Mouse (Mus musculus): ENCODE data around the gene Nol4l. TPM values are rescaled to one million over a fixed set of nuclear protein-coding genes. Genes with fewer than 3 reads are reported as not detected.
A peak's percentile ranks its signal among the peaks of the same experiment; 100 is the strongest.

Nol4l gene
- polyA plus RNA-seq, 1 experiment from 2014 or later = 11.3 TPM

GRCm38 (mm10) chr2:153446017-153446408 lies 83.8 kb downstream of the Nol4l start:
- Histone ChIP-seq H3K9me3 (no peaks in the 10 kb centered on the region), H3K36me3 (no peaks in the 10 kb centered on the region), H3K27ac (peak overlapping the region; percentile 97), H3K4me3 (peak overlapping the region; percentile 97), H3K9ac (peak overlapping the region; percentile 73), H3K27me3 (no peaks in the 10 kb centered on the region), H3K4me1 (peaks cover 32% of the 10 kb centered on the region), H3K4me2 (peak overlapping the region; percentile 98)
- 1% methylated on average over 8 of the region's 8 CpGs for WGBS
- ATAC-seq (ENCODE audit: borderline replicate concordance, extremely low read depth, low FRiP score, low TSS enrichment) = no peak

- WGBS = under 1% methylated on average over 59 of the region's 59 CpGs
- H3K4me2 ChIP-seq = peak overlapping the region; percentile 98
- H3K9ac ChIP-seq = peak overlapping the region; percentile 73
- H3K4me1 ChIP-seq = peaks cover 38% of the 10 kb centered on the region
- no peaks in the 10 kb centered on the region for H3K9me3 ChIP-seq
- peak overlapping the region; percentile 97 for H3K27ac ChIP-seq
- no peaks in the 10 kb centered on the region for H3K36me3 ChIP-seq
- ATAC-seq (ENCODE audit: borderline replicate concordance, extremely low read depth, low FRiP score, low TSS enrichment) = peak; percentile 47
- H3K27me3 ChIP-seq = no peaks in the 10 kb centered on the region
- H3K4me3 ChIP-seq = peak overlapping the region; percentile 97
Observed at GRCm38 (mm10) chr2:153445137-153446016, 84.4 kb downstream of the Nol4l start.

GRCm38 (mm10) chr2:153444254-153445136 lies 85.3 kb downstream of the Nol4l start:
- H3K9ac ChIP-seq = peak overlapping the region; percentile 90
- H3K27ac ChIP-seq = peak overlapping the region; percentile 97
- no peaks in the 10 kb centered on the region for H3K27me3 ChIP-seq
- H3K4me2 ChIP-seq = peak overlapping the region; percentile 98
- WGBS = under 1% methylated on average over 42 of the region's 64 CpGs
- H3K36me3 ChIP-seq = no peaks in the 10 kb centered on the region
- H3K4me3 ChIP-seq = peak overlapping the region; percentile 97
- no peaks in the 10 kb centered on the region for H3K9me3 ChIP-seq
- H3K4me1 ChIP-seq = peaks cover 43% of the 10 kb centered on the region
- ATAC-seq (ENCODE audit: borderline replicate concordance, extremely low read depth, low FRiP score, low TSS enrichment) = peak; percentile 68

- Histone ChIP-seq H3K9ac (peak overlapping the region; percentile 90), H3K4me3 (peak overlapping the region; percentile 97), H3K36me3 (no peaks in the 10 kb centered on the region), H3K4me1 (peaks cover 50% of the 10 kb centered on the region), H3K27me3 (no peaks in the 10 kb centered on the region), H3K4me2 (peak overlapping the region; percentile 98), H3K27ac (peak overlapping the region; percentile 97), H3K9me3 (no peaks in the 10 kb centered on the region)
- ATAC-seq (ENCODE audit: borderline replicate concordance, extremely low read depth, low FRiP score, low TSS enrichment) = peak; percentile 36
- WGBS = under 1% methylated on average over 59 of the region's 59 CpGs
Observed at GRCm38 (mm10) chr2:153443434-153444240, 86.1 kb downstream of the Nol4l start.

- Histone ChIP-seq H3K27ac (peak overlapping the region; percentile 97), H3K9ac (peak overlapping the region; percentile 90), H3K4me2 (peak overlapping the region; percentile 98), H3K36me3 (no peaks in the 10 kb centered on the region), H3K27me3 (no peaks in the 10 kb centered on the region), H3K4me3 (peak overlapping the region; percentile 97), H3K4me1 (peaks cover 59% of the 10 kb centered on the region), H3K9me3 (no peaks in the 10 kb centered on the region)
- ATAC-seq (ENCODE audit: borderline replicate concordance, extremely low read depth, low FRiP score, low TSS enrichment) = no peak
- 14% methylated on average over 5 of the region's 5 CpGs for WGBS
Observed at GRCm38 (mm10) chr2:153442720-153443119, 87.1 kb downstream of the Nol4l start.

GRCm38 (mm10) chr2:153441228-153441627 lies 88.5 kb downstream of the Nol4l start:
- Histone ChIP-seq H3K27me3 (no peaks in the 10 kb centered on the region), H3K9me3 (no peaks in the 10 kb centered on the region), H3K4me2 (peak overlapping the region; percentile 98; the same call in 1 of the 2 replicates), H3K36me3 (no peaks in the 10 kb centered on the region), H3K4me3 (no peak overlapping the region), H3K27ac (peak overlapping the region; percentile 65), H3K9ac (no peak overlapping the region), H3K4me1 (peaks cover 69% of the 10 kb centered on the region)
- WGBS = 28% methylated on average over 3 of the region's 3 CpGs
- ATAC-seq (ENCODE audit: borderline replicate concordance, extremely low read depth, low FRiP score, low TSS enrichment) = no peak

GRCm38 (mm10) chr2:153440755-153441154 lies 89.0 kb downstream of the Nol4l start:
- Histone ChIP-seq H3K36me3 (no peaks in the 10 kb centered on the region), H3K4me2 (0 out of 2 replicates have a peak overlapping the region, but pooled peaks have one; percentile 98), H3K27ac (peak overlapping the region; percentile 65), H3K4me3 (no peak overlapping the region), H3K4me1 (peaks cover 70% of the 10 kb centered on the region), H3K27me3 (no peaks in the 10 kb centered on the region), H3K9ac (no peak overlapping the region), H3K9me3 (no peaks in the 10 kb centered on the region)
- ATAC-seq (ENCODE audit: borderline replicate concordance, extremely low read depth, low FRiP score, low TSS enrichment) = no peak
- WGBS = 43% methylated on average over 2 of the region's 2 CpGs

- Histone ChIP-seq H3K27me3 (no peaks in the 10 kb centered on the region), H3K4me2 (peak overlapping the region; percentile 45), H3K4me1 (peaks cover 93% of the 10 kb centered on the region), H3K36me3 (no peaks in the 10 kb centered on the region), H3K4me3 (no peak overlapping the region), H3K9ac (no peak overlapping the region), H3K9me3 (no peaks in the 10 kb centered on the region), H3K27ac (peak overlapping the region; percentile 97)
- WGBS = 8% methylated on average over 2 of the region's 2 CpGs
- ATAC-seq (ENCODE audit: borderline replicate concordance, extremely low read depth, low FRiP score, low TSS enrichment) = peak; percentile 37; the same call in 1 of the 2 replicates
Observed at GRCm38 (mm10) chr2:153437306-153437659, 92.5 kb downstream of the Nol4l start.

GRCm38 (mm10) chr2:153436641-153437305 lies 93.0 kb downstream of the Nol4l start:
- H3K4me3 ChIP-seq = no peak overlapping the region
- 8% methylated on average over 6 of the region's 6 CpGs for WGBS

GRCm38 (mm10) chr2:153434880-153435831 lies 94.6 kb downstream of the Nol4l start:
- H3K36me3 ChIP-seq = peaks cover 8% of the 10 kb centered on the region; the same call in 1 of the 2 replicates
- H3K4me3 ChIP-seq = no peak overlapping the region
- no peak for ATAC-seq (ENCODE audit: borderline replicate concordance, extremely low read depth, low FRiP score, low TSS enrichment)
- H3K27ac ChIP-seq = peak overlapping the region; percentile 97
- H3K27me3 ChIP-seq = no peaks in the 10 kb centered on the region
- no peaks in the 10 kb centered on the region for H3K9me3 ChIP-seq
- H3K4me1 ChIP-seq = peaks cover 88% of the 10 kb centered on the region
- H3K4me2 ChIP-seq = no peak overlapping the region
- no peak overlapping the region for H3K9ac ChIP-seq
- WGBS = 30% methylated on average over 9 of the region's 9 CpGs

More at GRCm38 (mm10) chr2:153436641-153437305, 93.0 kb downstream of the Nol4l start:
- no peaks in the 10 kb centered on the region for H3K9me3 ChIP-seq
- H3K4me1 ChIP-seq = peaks cover 93% of the 10 kb centered on the region
- peak overlapping the region; percentile 45 for H3K4me2 ChIP-seq
- no peaks in the 10 kb centered on the region for H3K36me3 ChIP-seq
- peak overlapping the region; percentile 97 for H3K27ac ChIP-seq
- no peaks in the 10 kb centered on the region for H3K27me3 ChIP-seq
- H3K9ac ChIP-seq = no peak overlapping the region
- ATAC-seq (ENCODE audit: borderline replicate concordance, extremely low read depth, low FRiP score, low TSS enrichment) = peak; percentile 69
